Mouse (Mus musculus): ENCODE measurements around the gene Upb1. TPM values are rescaled to one million over a fixed set of nuclear protein-coding genes. Genes with fewer than 3 reads are reported as not detected.
"Not testable (repeated sequence)": the region's sequence is repeated elsewhere in the genome, so short reads cannot be mapped to it uniquely, and the experiment has no call there.

The Upb1 gene
- total RNA-seq (2012; rRNA removed): 0.62 and 1.4 TPM in 2 replicates

GRCm38 (mm10) chr10:75400958-75401357, at the start of gene Upb1:
Gene Upb1, plus strand, starts transcription at chr10:75401115.
- TF ChIP-seq MAFK (IDR thresholded peaks at IDR 0.05; ENCODE audit: insufficient read depth, low read depth, low read length): no peak
- no peak for TF ChIP-seq HCFC1 (IDR thresholded peaks at IDR 0.05; ENCODE audit: borderline replicate concordance, insufficient read depth, low read length)
- TF ChIP-seq CHD2 (IDR thresholded peaks at IDR 0.05; ENCODE audit: low read depth, low read length): no peak
- TF ChIP-seq ZNF384 (IDR thresholded peaks at IDR 0.05; ENCODE audit: low read depth, low read length): no peak
- TF ChIP-seq ZC3H11A (IDR thresholded peaks at IDR 0.05; ENCODE audit: borderline replicate concordance, low read depth, low read length): no peak
- H3K27ac ChIP-seq (ENCODE audit: insufficient read depth, low read depth, low read length, poor library complexity, severe bottlenecking): no peak within 1 kb of the TSS
- in situ Hi-C loops (cut with MboI; ENCODE audit: low sequenced_read_pairs in 2 of 2, unreplicated experiment in 2 of 2): no loop called here
- DNase-seq (ENCODE audit: low read depth, low spot score): no peak
- no peak within 1 kb of the TSS for H3K4me3 ChIP-seq (ENCODE audit: insufficient read depth in 1 of 2, low read depth in 1 of 2, low read length in 2 of 2, poor library complexity in 1 of 2, severe bottlenecking in 1 of 2)
- no peaks in the 10 kb centered on the region for H3K9me3 ChIP-seq (ENCODE audit: control insufficient read depth, insufficient read depth, low read depth, low read length)
- H3K9ac ChIP-seq (ENCODE audit: insufficient read depth, low read depth, low read length, poor library complexity, severe bottlenecking): no peak within 1 kb of the TSS
- H3K36me3 ChIP-seq (ENCODE audit: control insufficient read depth, insufficient read depth, low read length, poor library complexity, severe bottlenecking): no peaks in the 10 kb centered on the region
- H3K4me1 ChIP-seq (ENCODE audit: control insufficient read depth in 2 of 2, insufficient read depth in 2 of 2, low read length in 2 of 2, poor library complexity in 1 of 2): no peaks in the 10 kb centered on the region

- Histone ChIP-seq H3K9ac (ENCODE audit: insufficient read depth, low read depth, low read length, poor library complexity, severe bottlenecking) (no peak overlapping the region), H3K4me3 (ENCODE audit: insufficient read depth in 1 of 2, low read depth in 1 of 2, low read length in 2 of 2, poor library complexity in 1 of 2, severe bottlenecking in 1 of 2) (no peak overlapping the region), H3K36me3 (ENCODE audit: control insufficient read depth, insufficient read depth, low read length, poor library complexity, severe bottlenecking) (no peaks in the 10 kb centered on the region), H3K9me3 (ENCODE audit: control insufficient read depth, insufficient read depth, low read depth, low read length) (no peaks in the 10 kb centered on the region), H3K27ac (ENCODE audit: insufficient read depth, low read depth, low read length, poor library complexity, severe bottlenecking) (no peak overlapping the region), H3K4me1 (ENCODE audit: control insufficient read depth in 2 of 2, insufficient read depth in 2 of 2, low read length in 2 of 2, poor library complexity in 1 of 2) (no peaks in the 10 kb centered on the region)
- in situ Hi-C loops (cut with MboI; ENCODE audit: low sequenced_read_pairs in 2 of 2, unreplicated experiment in 2 of 2): no loop called here
- TF ChIP-seq ZNF384 (IDR thresholded peaks at IDR 0.05; ENCODE audit: low read depth, low read length) (no peak), ZC3H11A (IDR thresholded peaks at IDR 0.05; ENCODE audit: borderline replicate concordance, low read depth, low read length) (no peak), HCFC1 (IDR thresholded peaks at IDR 0.05; ENCODE audit: borderline replicate concordance, insufficient read depth, low read length) (no peak), CHD2 (IDR thresholded peaks at IDR 0.05; ENCODE audit: low read depth, low read length) (no peak), MAFK (IDR thresholded peaks at IDR 0.05; ENCODE audit: insufficient read depth, low read depth, low read length) (no peak)
- no peak for DNase-seq (ENCODE audit: low read depth, low spot score)
Measured at GRCm38 (mm10) chr10:75352541-75352940, 48.4 kb upstream of the Upb1 start.

GRCm38 (mm10) chr10:75353838-75354241, 47.1 kb upstream of the Upb1 start:
- H3K4me3 ChIP-seq (ENCODE audit: insufficient read depth in 1 of 2, low read depth in 1 of 2, low read length in 2 of 2, poor library complexity in 1 of 2, severe bottlenecking in 1 of 2); DNase-seq (ENCODE audit: low read depth, low spot score); H3K9ac ChIP-seq (ENCODE audit: insufficient read depth, low read depth, low read length, poor library complexity, severe bottlenecking); H3K27ac ChIP-seq (ENCODE audit: insufficient read depth, low read depth, low read length, poor library complexity, severe bottlenecking); H3K36me3 ChIP-seq (ENCODE audit: control insufficient read depth, insufficient read depth, low read length, poor library complexity, severe bottlenecking); H3K9me3 ChIP-seq (ENCODE audit: control insufficient read depth, insufficient read depth, low read depth, low read length); H3K4me1 ChIP-seq (ENCODE audit: control insufficient read depth in 2 of 2, insufficient read depth in 2 of 2, low read length in 2 of 2, poor library complexity in 1 of 2); in situ Hi-C loops (cut with MboI; ENCODE audit: low sequenced_read_pairs in 2 of 2, unreplicated experiment in 2 of 2): not testable (repeated sequence)

GRCm38 (mm10) chr10:75355341-75355740, 45.6 kb upstream of the Upb1 start:
- Histone ChIP-seq H3K9ac (ENCODE audit: insufficient read depth, low read depth, low read length, poor library complexity, severe bottlenecking) (no peak overlapping the region), H3K9me3 (ENCODE audit: control insufficient read depth, insufficient read depth, low read depth, low read length) (no peaks in the 10 kb centered on the region), H3K4me1 (ENCODE audit: control insufficient read depth in 2 of 2, insufficient read depth in 2 of 2, low read length in 2 of 2, poor library complexity in 1 of 2) (no peaks in the 10 kb centered on the region), H3K36me3 (ENCODE audit: control insufficient read depth, insufficient read depth, low read length, poor library complexity, severe bottlenecking) (no peaks in the 10 kb centered on the region), H3K27ac (ENCODE audit: insufficient read depth, low read depth, low read length, poor library complexity, severe bottlenecking) (no peak overlapping the region), H3K4me3 (ENCODE audit: insufficient read depth in 1 of 2, low read depth in 1 of 2, low read length in 2 of 2, poor library complexity in 1 of 2, severe bottlenecking in 1 of 2) (no peak overlapping the region)
- DNase-seq (ENCODE audit: low read depth, low spot score): no peak
- no peak for TF ChIP-seq CHD2 (IDR thresholded peaks at IDR 0.05; ENCODE audit: low read depth, low read length)
- no peak for TF ChIP-seq ZNF384 (IDR thresholded peaks at IDR 0.05; ENCODE audit: low read depth, low read length)
- TF ChIP-seq ZC3H11A (IDR thresholded peaks at IDR 0.05; ENCODE audit: borderline replicate concordance, low read depth, low read length): no peak
- no peak for TF ChIP-seq MAFK (IDR thresholded peaks at IDR 0.05; ENCODE audit: insufficient read depth, low read depth, low read length)
- no peak for TF ChIP-seq HCFC1 (IDR thresholded peaks at IDR 0.05; ENCODE audit: borderline replicate concordance, insufficient read depth, low read length)
- in situ Hi-C loops (cut with MboI; ENCODE audit: low sequenced_read_pairs in 2 of 2, unreplicated experiment in 2 of 2): no loop called here

- H3K4me1 ChIP-seq (ENCODE audit: control insufficient read depth in 2 of 2, insufficient read depth in 2 of 2, low read length in 2 of 2, poor library complexity in 1 of 2); DNase-seq (ENCODE audit: low read depth, low spot score); H3K9me3 ChIP-seq (ENCODE audit: control insufficient read depth, insufficient read depth, low read depth, low read length); H3K27ac ChIP-seq (ENCODE audit: insufficient read depth, low read depth, low read length, poor library complexity, severe bottlenecking); H3K4me3 ChIP-seq (ENCODE audit: insufficient read depth in 1 of 2, low read depth in 1 of 2, low read length in 2 of 2, poor library complexity in 1 of 2, severe bottlenecking in 1 of 2); H3K9ac ChIP-seq (ENCODE audit: insufficient read depth, low read depth, low read length, poor library complexity, severe bottlenecking); in situ Hi-C loops (cut with MboI; ENCODE audit: low sequenced_read_pairs in 2 of 2, unreplicated experiment in 2 of 2); H3K36me3 ChIP-seq (ENCODE audit: control insufficient read depth, insufficient read depth, low read length, poor library complexity, severe bottlenecking): not testable (repeated sequence)
- peak; percentile 78 for TF ChIP-seq ZNF384 (IDR thresholded peaks at IDR 0.05; ENCODE audit: low read depth, low read length)
Measured at GRCm38 (mm10) chr10:75364214-75364690, 36.7 kb upstream of the Upb1 start.

Data from ES-E14 (cell line).